ENCODE assay signal across 7 mouse cellular contexts in the genomic region with DNA sequence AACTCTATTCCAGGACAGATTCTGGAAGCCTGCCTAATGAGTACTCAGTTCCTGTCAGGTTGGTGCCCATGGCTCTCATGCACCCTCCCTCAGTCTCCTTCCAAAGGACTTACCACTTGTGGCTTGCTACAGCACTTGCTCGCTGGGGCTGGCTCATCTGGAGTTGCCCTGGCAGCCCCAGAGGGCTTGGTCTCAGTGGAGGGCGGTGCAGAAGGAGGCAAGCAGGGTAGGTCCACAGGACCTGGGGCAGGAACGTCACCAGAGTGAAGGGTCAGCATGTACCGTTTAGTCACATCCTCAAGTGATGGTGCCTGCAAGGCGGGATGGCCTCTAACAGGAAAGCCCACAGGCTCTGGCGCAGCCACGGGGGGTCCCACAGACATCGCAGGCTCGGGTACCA. TPM values are rescaled to one million over a fixed set of nuclear protein-coding genes. Genes with fewer than 3 reads are reported as not detected.
DNase-seq lines count a peak whose midpoint lies in the region; ATAC-seq and TF ChIP-seq lines count a peak whose summit lies in the region.

No protein-coding gene starts in this region.

- no peak for DNase-seq in spleen, adult 2 months (ENCODE audit: low read depth in 1 of 2, low spot score in 2 of 2)
- no peak for DNase-seq in spleen, postnatal 36 days (ENCODE audit: low spot score in 2 of 2)
- DNase-seq in liver, postnatal 0 days = no peak
- DNase-seq in right cerebral cortex, postnatal 10 days (ENCODE audit: low spot score in 2 of 2) = no peak
- no peak for DNase-seq in frontal cortex, postnatal 14 days (ENCODE audit: low spot score in 2 of 2)
- no peak for DNase-seq in urinary bladder, postnatal 14 days (ENCODE audit: low spot score)

- no peak overlapping the region for H3K27ac ChIP-seq in spleen, adult 2 months (ENCODE audit: insufficient read depth, low read length)
- H3K27ac ChIP-seq in hindbrain, embryonic 16.5 days (ENCODE audit: low read depth, low read length) = no peak overlapping the region
- no peak overlapping the region for H3K27ac ChIP-seq in liver, postnatal 0 days (ENCODE audit: low read depth)

- no peaks in the 10 kb centered on the region for H3K9me3 ChIP-seq in hindbrain, embryonic 16.5 days (ENCODE audit: control insufficient read depth, low read length)
- H3K9me3 ChIP-seq in liver, postnatal 0 days (ENCODE audit: low read length) = no peaks in the 10 kb centered on the region

- ATAC-seq in hindbrain, embryonic 16.5 days = no peak
- no peak for ATAC-seq in liver, postnatal 0 days

- TF ChIP-seq POLR2A in spleen, adult 2 months (IDR thresholded peaks at IDR 0.05; ENCODE audit: low read depth, low read length) = no peak

- H3K4me1 ChIP-seq in spleen, adult 2 months (ENCODE audit: control insufficient read depth, insufficient read depth, insufficient read length) = peaks cover 11% of the 10 kb centered on the region
- H3K4me1 ChIP-seq in hindbrain, embryonic 16.5 days (ENCODE audit: control insufficient read depth, insufficient read depth, low read depth, low read length) = peaks cover 24% of the 10 kb centered on the region
- peaks cover 13% of the 10 kb centered on the region for H3K4me1 ChIP-seq in liver, postnatal 0 days (ENCODE audit: insufficient read depth)

- TF ChIP-seq EP300 in liver, postnatal 0 days (IDR thresholded peaks at IDR 0.05; ENCODE audit: low read depth) = no peak

- no peak overlapping the region for H3K9ac ChIP-seq in hindbrain, embryonic 16.5 days (ENCODE audit: low read depth, low read length)
- no peak overlapping the region for H3K9ac ChIP-seq in liver, postnatal 0 days (replicated peaks)

- WGBS in spleen, adult 2 months = 82% methylated on average over 9 of the region's 9 CpGs
- WGBS in hindbrain, embryonic 16.5 days = 57% methylated on average over 9 of the region's 9 CpGs
- 64% methylated on average over 9 of the region's 9 CpGs for WGBS in liver, postnatal 0 days (ENCODE audit: insufficient replicate concordance)

- H3K4me3 ChIP-seq in spleen, adult 2 months (ENCODE audit: extremely low read depth, insufficient read depth, insufficient read length) = peak overlapping the region; percentile 10; the same call in 1 of the 2 replicates
- peak overlapping the region; percentile 21 for H3K4me3 ChIP-seq in hindbrain, embryonic 16.5 days (ENCODE audit: low read length)
- 0 out of 2 replicates have a peak overlapping the region, but pooled peaks have one; percentile 9 for H3K4me3 ChIP-seq in liver, postnatal 0 days (ENCODE audit: low read depth, low read length)

- H3K4me2 ChIP-seq in hindbrain, embryonic 16.5 days (ENCODE audit: low read length) = peak overlapping the region; percentile 48
- peak overlapping the region; percentile 48; the same call in 1 of the 2 replicates for H3K4me2 ChIP-seq in liver, postnatal 0 days (ENCODE audit: low read depth, low read length)

- H3K36me3 ChIP-seq in spleen, adult 2 months (ENCODE audit: control insufficient read depth, insufficient read depth, low read length) = no peaks in the 10 kb centered on the region
- H3K36me3 ChIP-seq in hindbrain, embryonic 16.5 days (ENCODE audit: control insufficient read depth, insufficient read depth, low read length) = no peaks in the 10 kb centered on the region
- no peaks in the 10 kb centered on the region for H3K36me3 ChIP-seq in liver, postnatal 0 days (replicated peaks; ENCODE audit: insufficient read depth, low read length)

- no peak for TF ChIP-seq CTCF in spleen, adult 2 months (IDR thresholded peaks at IDR 0.05; ENCODE audit: extremely low read depth, insufficient read depth, insufficient read length, insufficient replicate concordance)
- TF ChIP-seq CTCF in liver, postnatal 0 days (IDR thresholded peaks at IDR 0.05; ENCODE audit: low read depth) = no peak

- peaks cover 16% of the 10 kb centered on the region for H3K27me3 ChIP-seq in spleen, adult 2 months (ENCODE audit: control insufficient read depth, insufficient read depth, low read length)
- peaks cover 12% of the 10 kb centered on the region for H3K27me3 ChIP-seq in hindbrain, embryonic 16.5 days (replicated peaks; ENCODE audit: control insufficient read depth, insufficient read depth, low read length)
- H3K27me3 ChIP-seq in liver, postnatal 0 days (ENCODE audit: insufficient read depth, low read length) = peaks cover 42% of the 10 kb centered on the region

RNA-seq across cellular contexts. Expression of a gene that starts 3.5 kb away (rescaled TPM):
- 12.3 and 13.5 TPM in 2 replicates for polyA plus RNA-seq in spleen, adult 2 months (2012; rRNA removed)
- polyA plus RNA-seq in hindbrain, embryonic 16.5 days (2015; fragmentation: Nextera tagmentation; extraction: Ambion mirVana) = 13.6 and 18.2 TPM in 2 replicates
- 0.35 and 0.38 TPM in 2 replicates for polyA plus RNA-seq in liver, postnatal 0 days (2015; fragmentation: Nextera tagmentation; extraction: Ambion mirVana)

RNA-seq across cellular contexts. Expression of a gene that starts 46.0 kb away (rescaled TPM):
- 36.0 and 46.0 TPM in 2 replicates for polyA plus RNA-seq in spleen, adult 2 months (2012; rRNA removed)
- polyA plus RNA-seq in hindbrain, embryonic 16.5 days (2015; fragmentation: Nextera tagmentation; extraction: Ambion mirVana) = 2.7 and 4.8 TPM in 2 replicates
- 5.3 and 6.0 TPM in 2 replicates for polyA plus RNA-seq in liver, postnatal 0 days (2015; fragmentation: Nextera tagmentation; extraction: Ambion mirVana)
